Mouse (Mus musculus): Measurements from ENCODE around the gene Tmem110. TPM values are rescaled to one million over a fixed set of nuclear protein-coding genes. Genes with fewer than 3 reads are reported as not detected.

The Tmem110 gene
- polyA plus RNA-seq, 1 experiment: 14.1 TPM

DNA sequence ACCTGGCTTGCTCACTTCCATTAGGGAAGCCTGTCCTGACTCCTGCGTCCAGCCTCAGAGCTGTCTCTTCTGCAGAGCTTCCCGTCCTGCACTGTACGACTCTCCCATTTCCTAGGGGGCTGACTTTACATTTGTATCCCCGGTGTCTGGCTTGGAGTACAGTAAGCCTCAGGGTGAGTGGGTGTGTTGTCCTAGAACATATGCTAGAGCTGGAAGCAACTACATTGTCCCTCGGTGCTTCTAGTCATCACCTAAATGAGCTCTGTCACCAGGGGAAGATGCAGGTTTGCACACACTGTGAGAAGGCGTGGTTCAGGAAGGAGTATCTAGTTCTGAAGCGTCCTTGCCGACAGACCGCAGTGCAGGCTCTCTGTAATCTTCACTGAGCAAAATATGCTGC, 37.0 kb downstream of the Tmem110 start:
- Histone ChIP-seq H3K4me3 (ENCODE audit: insufficient read depth, low read depth, low read length) (no peak overlapping the region), H3K27ac (ENCODE audit: insufficient read depth, low read depth, low read length) (no peak overlapping the region), H3K36me3 (ENCODE audit: control insufficient read depth, insufficient read depth, low read length) (no peaks in the 10 kb centered on the region), H3K27me3 (replicated peaks; ENCODE audit: control insufficient read depth, insufficient read depth, low read length) (no peaks in the 10 kb centered on the region), H3K4me1 (ENCODE audit: control insufficient read depth, insufficient read depth, low read length) (no peaks in the 10 kb centered on the region)
- 81% methylated on average over 9 of the region's 9 CpGs for WGBS
- DNase-seq: no peak
- no peak for TF ChIP-seq POLR2A (IDR thresholded peaks at IDR 0.05; ENCODE audit: low read depth, low read length)

DNA sequence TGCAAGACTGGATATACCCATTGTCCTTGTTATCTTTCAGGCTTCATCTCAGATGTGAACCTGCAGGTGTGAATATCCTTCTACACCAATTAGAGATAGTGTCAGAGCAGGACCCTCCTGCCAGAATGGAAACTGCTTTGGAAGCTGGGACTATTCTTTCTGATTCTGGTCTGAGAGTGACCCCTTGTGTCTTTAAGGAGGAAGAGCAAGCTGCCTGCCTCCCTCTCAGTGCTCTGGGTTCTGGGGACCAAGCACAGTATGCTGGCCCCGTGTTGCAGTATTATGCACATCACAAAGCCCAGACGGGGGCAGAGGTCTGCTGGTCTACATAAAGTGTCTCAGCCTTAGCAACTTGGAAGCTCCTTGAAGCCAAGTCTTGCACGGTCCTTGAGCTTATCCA, 39.9 kb downstream of the Tmem110 start:
- no peak for DNase-seq
- 69% methylated on average over 3 of the region's 3 CpGs for WGBS

DNA sequence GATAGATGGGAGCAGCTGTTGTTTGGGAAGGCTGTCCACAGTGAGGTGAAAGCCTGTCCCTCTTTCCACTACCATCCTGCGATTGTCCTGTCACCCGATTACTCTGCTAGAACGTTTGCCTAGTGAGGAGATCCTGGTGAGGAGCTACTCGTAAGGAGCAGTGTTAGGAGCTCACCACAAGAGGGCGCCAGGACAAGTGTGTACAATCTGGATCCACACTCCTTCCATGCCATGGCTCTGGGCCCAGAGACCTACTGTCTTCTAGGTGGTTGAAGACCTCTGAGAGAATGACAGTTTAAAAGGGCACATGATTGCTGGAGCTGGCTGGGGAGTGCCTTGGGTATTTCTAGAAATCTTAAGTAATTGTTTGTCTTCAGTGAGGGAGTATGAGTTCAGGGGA, 41.7 kb downstream of the Tmem110 start:
- TF ChIP-seq CTCF (conservative IDR thresholded peaks at IDR 0.05; ENCODE audit: insufficient read depth, insufficient read length, low read depth, low read length) (peak; percentile 97), POLR2A (IDR thresholded peaks at IDR 0.05; ENCODE audit: low read depth, low read length) (no peak)
- peak; percentile 78 for DNase-seq
- WGBS: 24% methylated on average over 5 of the region's 5 CpGs
- Histone ChIP-seq H3K4me3 (ENCODE audit: insufficient read depth, low read depth, low read length) (no peak overlapping the region), H3K27me3 (replicated peaks; ENCODE audit: control insufficient read depth, insufficient read depth, low read length) (no peaks in the 10 kb centered on the region), H3K4me1 (ENCODE audit: control insufficient read depth, insufficient read depth, low read length) (no peaks in the 10 kb centered on the region), H3K27ac (ENCODE audit: insufficient read depth, low read depth, low read length) (no peak overlapping the region), H3K36me3 (ENCODE audit: control insufficient read depth, insufficient read depth, low read length) (no peaks in the 10 kb centered on the region)

More for the DNA sequence above, 39.9 kb downstream of the Tmem110 start:
- H3K4me1 ChIP-seq (ENCODE audit: control insufficient read depth, insufficient read depth, low read length): no peaks in the 10 kb centered on the region
- no peak overlapping the region for H3K27ac ChIP-seq (ENCODE audit: insufficient read depth, low read depth, low read length)
- no peaks in the 10 kb centered on the region for H3K27me3 ChIP-seq (replicated peaks; ENCODE audit: control insufficient read depth, insufficient read depth, low read length)
- TF ChIP-seq POLR2A (IDR thresholded peaks at IDR 0.05; ENCODE audit: low read depth, low read length) (no peak), CTCF (conservative IDR thresholded peaks at IDR 0.05; ENCODE audit: insufficient read depth, insufficient read length, low read depth, low read length) (peak; percentile 66)
- H3K4me3 ChIP-seq (ENCODE audit: insufficient read depth, low read depth, low read length): no peak overlapping the region
- no peaks in the 10 kb centered on the region for H3K36me3 ChIP-seq (ENCODE audit: control insufficient read depth, insufficient read depth, low read length)

DNA sequence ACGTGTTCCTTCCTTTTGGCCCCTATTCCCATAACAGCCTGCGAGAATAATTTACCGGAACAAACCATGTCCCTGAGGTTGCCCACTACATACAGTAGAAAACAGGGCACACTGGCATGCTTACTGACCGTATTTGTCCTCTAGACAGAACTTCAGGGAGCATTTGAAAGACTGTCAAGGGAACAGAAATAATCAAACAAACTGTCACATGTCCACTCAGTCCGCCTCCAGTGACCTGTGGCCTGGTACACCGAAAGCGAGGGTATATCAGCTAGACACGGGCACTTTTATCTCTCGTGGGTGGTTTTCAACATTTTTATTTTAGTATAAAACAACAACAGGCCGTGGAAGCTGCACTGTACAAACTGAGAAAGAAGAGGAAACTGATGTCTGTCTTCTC, 43.4 kb downstream of the Tmem110 start:
- H3K27me3 ChIP-seq (replicated peaks; ENCODE audit: control insufficient read depth, insufficient read depth, low read length): no peaks in the 10 kb centered on the region
- TF ChIP-seq POLR2A (IDR thresholded peaks at IDR 0.05; ENCODE audit: low read depth, low read length): no peak
- TF ChIP-seq CTCF (conservative IDR thresholded peaks at IDR 0.05; ENCODE audit: insufficient read depth, insufficient read length, low read depth, low read length): no peak
- DNase-seq: no peak
- no peaks in the 10 kb centered on the region for H3K4me1 ChIP-seq (ENCODE audit: control insufficient read depth, insufficient read depth, low read length)
- 89% methylated on average over 10 of the region's 10 CpGs for WGBS
- H3K27ac ChIP-seq (ENCODE audit: insufficient read depth, low read depth, low read length): no peak overlapping the region
- no peaks in the 10 kb centered on the region for H3K36me3 ChIP-seq (ENCODE audit: control insufficient read depth, insufficient read depth, low read length)
- no peak overlapping the region for H3K4me3 ChIP-seq (ENCODE audit: insufficient read depth, low read depth, low read length)

DNA sequence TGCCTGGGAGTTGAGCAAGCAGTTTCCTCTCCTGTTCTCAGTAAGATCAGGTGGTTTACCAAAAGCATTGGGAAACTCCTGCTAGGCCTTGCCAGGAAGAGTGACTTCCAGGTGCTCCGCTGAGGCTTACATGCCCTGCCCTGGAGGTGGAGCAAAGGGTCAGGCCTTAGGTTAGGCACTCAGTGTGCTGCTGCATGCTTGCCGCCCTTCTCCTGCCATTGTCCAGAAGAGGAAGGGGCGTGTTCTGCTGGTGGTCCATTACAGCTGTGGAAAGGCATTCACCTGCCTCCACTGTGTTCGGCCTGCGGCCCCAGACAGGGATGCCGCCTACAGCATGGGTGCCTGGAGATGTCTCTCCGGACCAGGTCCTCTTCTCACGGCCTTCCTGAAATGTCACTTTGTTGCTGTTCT, 44.0 kb downstream of the Tmem110 start:
- Histone ChIP-seq H3K4me3 (ENCODE audit: insufficient read depth, low read depth, low read length) (no peak overlapping the region), H3K27ac (ENCODE audit: insufficient read depth, low read depth, low read length) (no peak overlapping the region), H3K4me1 (ENCODE audit: control insufficient read depth, insufficient read depth, low read length) (no peaks in the 10 kb centered on the region), H3K27me3 (replicated peaks; ENCODE audit: control insufficient read depth, insufficient read depth, low read length) (no peaks in the 10 kb centered on the region), H3K36me3 (ENCODE audit: control insufficient read depth, insufficient read depth, low read length) (no peaks in the 10 kb centered on the region)
- WGBS: 90% methylated on average over 8 of the region's 8 CpGs
- TF ChIP-seq CTCF (conservative IDR thresholded peaks at IDR 0.05; ENCODE audit: insufficient read depth, insufficient read length, low read depth, low read length) (no peak), POLR2A (IDR thresholded peaks at IDR 0.05; ENCODE audit: low read depth, low read length) (no peak)
- no peak for DNase-seq

DNA sequence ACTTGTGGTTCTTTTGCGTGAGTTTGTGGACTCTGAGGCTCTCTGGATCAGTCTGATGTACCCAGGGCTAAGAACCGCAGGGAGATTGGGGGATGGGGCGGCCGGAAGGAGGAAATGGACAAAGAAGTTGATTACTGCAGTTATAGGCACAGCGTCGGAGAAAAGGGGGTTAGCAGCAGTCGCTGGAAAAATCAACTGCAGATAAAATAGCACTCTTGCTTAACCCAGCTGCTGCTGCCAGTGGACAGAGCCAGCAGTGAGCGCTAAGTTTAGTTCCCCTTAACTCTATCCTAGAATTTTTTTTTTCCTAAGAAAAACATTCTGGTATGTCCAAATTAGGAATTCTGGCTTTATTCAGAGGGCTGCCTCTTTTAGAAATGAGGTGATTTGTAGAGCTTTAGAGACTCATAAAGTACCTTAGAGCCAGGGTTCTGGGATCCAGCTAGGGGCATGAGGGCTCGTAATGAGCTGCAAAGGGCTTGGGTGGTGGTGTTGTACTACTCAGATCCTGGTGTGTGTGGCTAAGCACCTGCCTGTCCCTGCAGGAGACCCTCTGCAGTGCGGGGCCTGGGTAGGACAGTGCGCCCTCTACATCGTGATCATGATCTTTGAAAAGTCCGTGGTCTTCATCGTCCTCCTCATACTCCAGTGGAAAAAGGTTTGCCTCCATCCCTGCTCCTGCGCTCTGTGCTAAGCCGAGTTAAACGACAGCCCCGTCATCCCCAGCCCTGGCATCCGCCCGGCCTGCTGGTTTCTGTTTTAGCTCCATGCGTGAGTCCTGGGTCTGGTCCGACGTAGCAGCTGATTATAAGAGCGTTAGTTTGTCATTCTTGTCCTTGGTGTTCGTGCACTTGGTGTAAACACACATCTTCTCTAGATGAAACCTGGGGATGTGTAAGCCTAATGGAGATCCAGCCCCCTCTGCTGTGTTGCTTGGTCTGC, 45.1 kb downstream of the Tmem110 start:
- WGBS: 81% methylated on average over 25 of the region's 25 CpGs

DNA sequence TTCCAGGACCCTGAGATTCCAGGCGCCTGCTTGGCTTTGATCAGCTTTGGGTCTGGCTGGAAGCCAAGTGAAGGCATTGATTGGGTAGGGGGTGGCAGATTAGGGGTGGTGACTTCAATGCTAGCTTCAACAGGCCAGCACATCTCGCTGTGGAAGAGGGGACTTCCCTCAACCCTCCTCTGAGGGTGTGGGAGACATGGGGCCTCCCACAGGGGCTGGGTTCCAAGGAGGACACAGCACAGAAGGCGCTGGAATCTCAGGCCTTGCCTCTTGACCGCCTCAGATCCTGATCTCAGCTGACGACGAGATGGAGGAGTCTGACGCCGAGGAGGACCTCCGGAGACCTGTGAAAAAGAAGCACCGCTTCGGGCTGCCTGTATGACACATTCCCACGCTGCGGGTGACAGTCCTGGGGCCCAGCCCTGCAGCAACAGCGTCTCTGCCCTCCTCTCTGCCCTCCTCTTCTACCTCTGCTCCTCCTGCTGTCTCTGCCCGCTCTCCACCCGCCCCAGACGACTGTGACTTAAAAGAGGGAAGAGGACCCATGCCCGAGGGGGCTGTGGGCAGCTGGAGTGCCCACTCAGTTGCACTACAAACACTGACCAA, 48.8 kb downstream of the Tmem110 start:
- 0 out of 2 replicates have a peak, but pooled peaks cover 8% of the 10 kb centered on the region for H3K4me1 ChIP-seq (ENCODE audit: control insufficient read depth, insufficient read depth, low read length)
- no peak overlapping the region for H3K27ac ChIP-seq (ENCODE audit: insufficient read depth, low read depth, low read length)
- 76% methylated on average over 18 of the region's 18 CpGs for WGBS
- H3K27me3 ChIP-seq (replicated peaks; ENCODE audit: control insufficient read depth, insufficient read depth, low read length): no peaks in the 10 kb centered on the region
- H3K36me3 ChIP-seq (ENCODE audit: control insufficient read depth, insufficient read depth, low read length): no peaks in the 10 kb centered on the region
- H3K4me3 ChIP-seq (ENCODE audit: insufficient read depth, low read depth, low read length): no peak overlapping the region
- TF ChIP-seq CTCF (conservative IDR thresholded peaks at IDR 0.05; ENCODE audit: insufficient read depth, insufficient read length, low read depth, low read length) (no peak), POLR2A (IDR thresholded peaks at IDR 0.05; ENCODE audit: low read depth, low read length) (no peak)
- DNase-seq: peak; percentile 28

More for the DNA sequence above, 45.1 kb downstream of the Tmem110 start:
- no peaks in the 10 kb centered on the region for H3K27me3 ChIP-seq (replicated peaks; ENCODE audit: control insufficient read depth, insufficient read depth, low read length)
- H3K36me3 ChIP-seq (ENCODE audit: control insufficient read depth, insufficient read depth, low read length): no peaks in the 10 kb centered on the region
- H3K27ac ChIP-seq (ENCODE audit: insufficient read depth, low read depth, low read length): peak overlapping the region; percentile 50; the same call in 1 of the 2 replicates
- DNase-seq: peak; percentile 19
- no peak for TF ChIP-seq POLR2A (IDR thresholded peaks at IDR 0.05; ENCODE audit: low read depth, low read length)
- no peak for TF ChIP-seq CTCF (conservative IDR thresholded peaks at IDR 0.05; ENCODE audit: insufficient read depth, insufficient read length, low read depth, low read length)
- H3K4me1 ChIP-seq (ENCODE audit: control insufficient read depth, insufficient read depth, low read length): 0 out of 2 replicates have a peak, but pooled peaks cover 3% of the 10 kb centered on the region
- H3K4me3 ChIP-seq (ENCODE audit: insufficient read depth, low read depth, low read length): no peak overlapping the region

Measured in kidney, adult 2 months (tissue).